Mouse (Mus musculus) heart, adult 11 months (tissue): Measurements from ENCODE around the gene Slamf7.

Experiments
- DNase-seq: peaks from one replicate; pipeline ENCODE4 v3.0.0; 2022

Gene Slamf7

GRCm38 (mm10) chr1:171635696-171636095 is 17.1 kb downstream of the Slamf7 start:
- peak; percentile 30 for DNase-seq

GRCm38 (mm10) chr1:171631447-171631846 is 21.4 kb downstream of the Slamf7 start:
- DNase-seq = peak; percentile 96

- peak; percentile 76 for DNase-seq
Measured at GRCm38 (mm10) chr1:171630912-171631311, 21.9 kb downstream of the Slamf7 start.

GRCm38 (mm10) chr1:171630041-171630440 is 22.8 kb downstream of the Slamf7 start:
- DNase-seq = peak; percentile 76

- peak; percentile 15 for DNase-seq
Measured at GRCm38 (mm10) chr1:171629168-171629567, 23.7 kb downstream of the Slamf7 start.

- peak; percentile 64 for DNase-seq
Measured at GRCm38 (mm10) chr1:171627801-171628200, 25.0 kb downstream of the Slamf7 start.

GRCm38 (mm10) chr1:171620091-171620490 is 32.7 kb downstream of the Slamf7 start:
- peak; percentile 57 for DNase-seq

GRCm38 (mm10) chr1:171619645-171620044 is 33.2 kb downstream of the Slamf7 start:
- no peak for DNase-seq

- peak; percentile 98 for DNase-seq
Measured at GRCm38 (mm10) chr1:171619001-171619400, 33.8 kb downstream of the Slamf7 start.

- DNase-seq = peak; percentile 96
Measured at GRCm38 (mm10) chr1:171616881-171617515, 35.8 kb downstream of the Slamf7 start.

GRCm38 (mm10) chr1:171613962-171614361 is 38.9 kb downstream of the Slamf7 start:
- DNase-seq = peak; percentile 42

- DNase-seq = peak; percentile 66
Measured at GRCm38 (mm10) chr1:171610781-171611180, 42.1 kb downstream of the Slamf7 start.

- peak; percentile 83 for DNase-seq
Measured at GRCm38 (mm10) chr1:171610026-171610425, 42.8 kb downstream of the Slamf7 start.

GRCm38 (mm10) chr1:171607176-171607575 is 45.7 kb downstream of the Slamf7 start, which contains the start of gene Ly9:
Gene Ly9 (minus strand): TSS chr1:171607410.
- DNase-seq = peak; percentile 90

- peak; percentile 8 for DNase-seq
Measured at GRCm38 (mm10) chr1:171606656-171607055, 46.2 kb downstream of the Slamf7 start.

GRCm38 (mm10) chr1:171604686-171605085 is 48.1 kb downstream of the Slamf7 start:
- DNase-seq = peak; percentile 66

GRCm38 (mm10) chr1:171584584-171584983 is 68.3 kb downstream of the Slamf7 start:
- peak; percentile 27 for DNase-seq
